Mouse (Mus musculus): Measurements from ENCODE around the gene Dock2. TPM values are rescaled to one million over a fixed set of nuclear protein-coding genes. Genes with fewer than 3 reads are reported as not detected.
A peak's percentile ranks its signal among the peaks of the same experiment; 100 is the strongest.
"Not testable (repeated sequence)": the region's sequence is repeated elsewhere in the genome, so short reads cannot be mapped to it uniquely, and the experiment has no call there.

Gene Dock2
- polyA plus RNA-seq, 1 experiment from 2014 or later, result 0.68 TPM

GRCm38 (mm10) chr11:34239691-34240090, 544.0 kb downstream of the Dock2 start:
- WGBS, result 87% methylated on average over 2 of the region's 2 CpGs
- Histone ChIP-seq H3K4me3 (no peak overlapping the region), H3K9ac (no peak overlapping the region), H3K9me3 (no peaks in the 10 kb centered on the region), H3K27ac (no peak overlapping the region), H3K36me3 (replicated peaks) (no peaks in the 10 kb centered on the region), H3K27me3 (replicated peaks) (no peaks in the 10 kb centered on the region), H3K4me1 (no peaks in the 10 kb centered on the region), H3K4me2 (no peak overlapping the region)
- ATAC-seq (replicated peaks), result no peak

DNA sequence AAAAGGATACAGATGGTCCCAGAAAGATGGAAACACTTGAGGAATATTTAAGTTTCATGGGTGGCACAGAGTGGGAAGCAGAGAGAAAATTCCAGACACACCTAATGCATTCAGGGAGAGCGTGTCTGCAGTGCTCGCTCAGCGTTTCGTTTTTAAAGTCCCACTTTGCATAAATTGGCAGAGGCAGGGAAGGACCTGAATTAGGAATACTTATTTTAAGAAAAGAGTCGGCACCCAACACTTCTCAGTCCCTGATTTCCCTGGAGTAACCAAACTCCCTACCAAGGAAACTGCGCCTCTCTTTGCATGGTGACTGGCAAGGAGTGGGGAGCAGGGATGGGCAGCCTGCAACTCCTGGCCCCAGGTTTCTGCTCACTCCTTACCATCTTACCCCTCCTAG, 546.8 kb downstream of the Dock2 start:
- no peak overlapping the region for H3K27ac ChIP-seq
- H3K4me2 ChIP-seq, result no peak overlapping the region
- no peaks in the 10 kb centered on the region for H3K36me3 ChIP-seq (replicated peaks)
- WGBS, result 83% methylated on average over 6 of the region's 6 CpGs
- no peak overlapping the region for H3K4me3 ChIP-seq
- H3K27me3 ChIP-seq (replicated peaks), result no peaks in the 10 kb centered on the region
- ATAC-seq (replicated peaks), result no peak
- no peaks in the 10 kb centered on the region for H3K9me3 ChIP-seq
- H3K4me1 ChIP-seq, result no peaks in the 10 kb centered on the region
- no peak overlapping the region for H3K9ac ChIP-seq

DNA sequence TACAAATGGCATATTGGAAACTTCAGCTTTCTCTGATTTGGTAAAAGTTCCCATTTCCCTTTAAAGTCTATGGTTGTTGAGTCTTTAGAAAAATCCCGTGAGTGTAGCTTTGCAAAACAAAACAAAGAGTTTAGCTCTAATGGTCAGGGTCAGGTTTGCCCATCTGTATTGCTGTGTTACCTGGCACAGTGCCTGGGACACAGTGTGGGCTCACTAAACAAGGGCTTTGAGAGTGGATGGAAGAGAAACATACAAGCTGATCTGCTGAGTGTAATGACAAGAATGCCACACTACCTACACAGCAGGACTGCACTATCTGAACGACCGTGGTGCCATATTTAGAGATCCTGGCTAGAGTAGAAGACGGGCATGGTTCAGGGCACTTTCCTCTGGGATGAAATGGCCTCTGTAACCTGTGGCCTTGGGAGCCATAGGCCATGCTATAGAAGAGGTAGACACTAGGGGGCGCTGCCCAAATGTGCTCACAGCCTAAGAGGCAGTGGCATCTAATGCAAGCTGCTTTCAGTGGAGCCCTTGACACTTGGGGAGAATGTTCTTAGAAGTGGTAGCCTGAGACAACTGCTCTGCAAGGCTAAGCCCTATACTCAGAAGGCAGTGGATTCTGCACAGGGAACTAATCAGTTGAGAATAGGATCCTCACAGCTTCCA, 547.5 kb downstream of the Dock2 start:
- H3K27me3 ChIP-seq (replicated peaks), result no peaks in the 10 kb centered on the region
- no peaks in the 10 kb centered on the region for H3K4me1 ChIP-seq
- no peak for ATAC-seq (replicated peaks)
- no peak overlapping the region for H3K4me3 ChIP-seq
- no peak overlapping the region for H3K9ac ChIP-seq
- no peak overlapping the region for H3K27ac ChIP-seq
- H3K36me3 ChIP-seq (replicated peaks), result no peaks in the 10 kb centered on the region
- H3K9me3 ChIP-seq, result no peaks in the 10 kb centered on the region
- H3K4me2 ChIP-seq, result no peak overlapping the region
- 43% methylated on average over 5 of the region's 5 CpGs for WGBS

GRCm38 (mm10) chr11:34228758-34229364, 554.8 kb downstream of the Dock2 start:
- no peaks in the 10 kb centered on the region for H3K9me3 ChIP-seq
- no peak overlapping the region for H3K27ac ChIP-seq
- no peak overlapping the region for H3K4me3 ChIP-seq
- no peaks in the 10 kb centered on the region for H3K27me3 ChIP-seq (replicated peaks)
- H3K4me2 ChIP-seq, result no peak overlapping the region
- ATAC-seq (replicated peaks), result peak; percentile 75
- no peaks in the 10 kb centered on the region for H3K36me3 ChIP-seq (replicated peaks)
- no peak overlapping the region for H3K9ac ChIP-seq
- no peaks in the 10 kb centered on the region for H3K4me1 ChIP-seq
- WGBS, result 43% methylated on average over 6 of the region's 6 CpGs

DNA sequence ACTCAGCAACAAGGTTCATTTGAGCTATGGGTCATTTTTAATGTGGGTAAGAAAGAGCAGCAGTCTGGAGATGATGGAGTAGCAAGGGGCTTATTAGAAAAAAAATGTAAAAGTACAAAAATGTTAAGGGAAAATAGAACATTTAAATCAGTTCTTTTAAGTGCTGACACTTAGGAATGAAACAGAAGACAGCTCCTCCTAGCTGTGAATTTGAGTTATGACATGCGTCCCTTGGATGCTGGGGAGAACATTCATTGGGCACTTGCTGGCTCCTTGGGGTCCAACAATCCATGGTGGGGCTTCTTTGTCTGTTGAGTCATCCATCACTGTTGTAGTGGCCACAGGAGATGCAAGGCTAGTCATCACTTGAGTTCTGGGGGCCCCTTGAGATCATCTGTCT, 556.5 kb downstream of the Dock2 start:
- no peak for ATAC-seq (replicated peaks)
- Histone ChIP-seq H3K9ac (no peak overlapping the region), H3K4me2 (no peak overlapping the region), H3K4me1 (no peaks in the 10 kb centered on the region), H3K27ac (no peak overlapping the region), H3K9me3 (no peaks in the 10 kb centered on the region), H3K27me3 (replicated peaks) (no peaks in the 10 kb centered on the region), H3K36me3 (replicated peaks) (no peaks in the 10 kb centered on the region), H3K4me3 (no peak overlapping the region)
- 62% methylated on average over 1 of the region's 1 CpGs for WGBS

- H3K9ac ChIP-seq; ATAC-seq (replicated peaks); H3K36me3 ChIP-seq (replicated peaks); H3K4me3 ChIP-seq; H3K27me3 ChIP-seq (replicated peaks); H3K9me3 ChIP-seq; H3K4me1 ChIP-seq; H3K27ac ChIP-seq; H3K4me2 ChIP-seq: not testable (repeated sequence)
- WGBS, result 85% methylated on average over 4 of the region's 4 CpGs
These were observed 563.1 kb downstream of the Dock2 start for GRCm38 (mm10) chr11:34220596-34220995.

DNA sequence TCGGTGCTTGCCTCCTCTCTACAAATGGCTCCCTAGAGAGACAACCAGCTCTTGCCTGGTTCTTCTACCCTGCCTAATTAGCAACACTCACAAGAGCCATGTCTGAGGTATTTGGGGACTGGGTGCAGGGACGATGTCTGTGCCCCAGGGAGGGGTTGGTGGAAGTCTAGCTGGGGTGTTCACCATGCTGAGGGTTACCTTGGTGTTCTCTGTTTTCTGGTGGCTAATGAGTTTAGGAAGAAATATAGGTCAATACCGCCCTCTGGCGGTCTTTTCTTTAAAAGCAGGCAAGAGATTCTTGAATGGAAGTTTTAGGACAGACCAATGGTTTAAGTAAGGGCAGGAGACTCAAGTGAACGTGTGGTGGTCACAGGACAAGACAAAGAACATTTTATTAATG, 570.8 kb downstream of the Dock2 start:
- H3K4me3 ChIP-seq, result no peak overlapping the region
- no peak overlapping the region for H3K4me2 ChIP-seq
- no peak overlapping the region for H3K9ac ChIP-seq
- peak; percentile 50; the same call in 1 of the 2 replicates for ATAC-seq (replicated peaks)
- no peak overlapping the region for H3K27ac ChIP-seq
- H3K36me3 ChIP-seq (replicated peaks), result no peaks in the 10 kb centered on the region
- H3K9me3 ChIP-seq, result no peaks in the 10 kb centered on the region
- WGBS, result 15% methylated on average over 5 of the region's 5 CpGs
- H3K27me3 ChIP-seq (replicated peaks), result no peaks in the 10 kb centered on the region
- H3K4me1 ChIP-seq, result no peaks in the 10 kb centered on the region

DNA sequence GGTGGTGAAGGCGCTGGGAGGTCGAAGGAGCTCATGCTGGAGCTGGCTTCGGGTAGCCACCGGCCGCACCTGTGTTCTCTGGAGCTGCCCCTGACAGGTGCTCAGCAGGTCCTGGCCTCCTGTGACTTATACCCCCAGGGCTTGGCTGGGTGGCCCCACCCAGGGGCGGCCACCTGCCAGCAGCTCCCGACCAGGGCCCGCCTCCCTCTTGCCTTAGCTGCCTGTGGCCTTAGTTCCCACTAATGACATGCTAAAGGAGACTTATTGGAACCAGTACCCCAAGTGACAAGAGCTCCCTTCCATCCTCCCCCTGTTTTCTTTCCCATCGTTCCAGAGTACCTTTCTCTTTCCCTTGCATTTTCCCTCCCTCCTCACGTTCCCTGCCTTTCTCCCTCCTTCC, 575.7 kb downstream of the Dock2 start, which contains the start of gene Foxi1:
TSS of gene Foxi1 (minus strand) at position 101 of the 400 bp plus-strand sequence.
- no peak within 1 kb of the TSS for H3K27ac ChIP-seq
- ATAC-seq (replicated peaks), result no peak
- no peaks in the 10 kb centered on the region for H3K27me3 ChIP-seq (replicated peaks)
- WGBS, result 79% methylated on average over 10 of the region's 10 CpGs
- no peaks in the 10 kb centered on the region for H3K36me3 ChIP-seq (replicated peaks)
- H3K9me3 ChIP-seq, result no peaks in the 10 kb centered on the region
- no peaks in the 10 kb centered on the region for H3K4me1 ChIP-seq
- H3K4me3 ChIP-seq, result no peak within 1 kb of the TSS
- H3K9ac ChIP-seq, result no peak within 1 kb of the TSS
- H3K4me2 ChIP-seq, result no peak within 1 kb of the TSS

- H3K9ac ChIP-seq, result no peak overlapping the region
- no peak for ATAC-seq (replicated peaks)
- no peaks in the 10 kb centered on the region for H3K36me3 ChIP-seq (replicated peaks)
These were observed 580.9 kb downstream of the Dock2 start for GRCm38 (mm10) chr11:34202769-34203168.

DNA sequence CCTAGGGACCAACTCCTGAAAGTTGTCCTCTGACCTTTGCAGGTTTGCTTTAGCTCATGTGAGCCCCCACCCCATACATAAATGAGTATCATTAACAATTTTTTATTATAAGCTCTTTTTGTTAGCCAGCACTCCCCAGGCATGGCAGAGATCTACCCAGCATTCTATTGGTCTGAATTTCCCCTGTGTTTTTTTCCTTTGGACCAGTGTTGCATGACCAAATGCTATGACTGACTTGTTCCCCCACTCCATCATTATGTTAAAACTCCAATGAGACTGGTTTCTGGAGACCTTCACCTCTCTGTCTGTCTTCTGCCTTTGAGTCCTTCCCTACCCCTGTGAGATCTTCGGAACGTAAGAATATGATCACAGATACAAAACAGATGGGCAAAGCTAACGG, 588.5 kb downstream of the Dock2 start:
- WGBS, result 87% methylated on average over 3 of the region's 3 CpGs
- Histone ChIP-seq H3K9me3 (no peaks in the 10 kb centered on the region), H3K27me3 (replicated peaks) (no peaks in the 10 kb centered on the region), H3K27ac (no peak overlapping the region), H3K36me3 (replicated peaks) (no peaks in the 10 kb centered on the region), H3K4me3 (no peak overlapping the region), H3K4me1 (no peaks in the 10 kb centered on the region), H3K4me2 (no peak overlapping the region), H3K9ac (no peak overlapping the region)
- ATAC-seq (replicated peaks), result no peak

More at GRCm38 (mm10) chr11:34202769-34203168, 580.9 kb downstream of the Dock2 start:
- no peaks in the 10 kb centered on the region for H3K27me3 ChIP-seq (replicated peaks)
- no peaks in the 10 kb centered on the region for H3K9me3 ChIP-seq
- H3K4me2 ChIP-seq, result no peak overlapping the region
- no peak overlapping the region for H3K4me3 ChIP-seq
- WGBS, result 54% methylated on average over 1 of the region's 1 CpGs
- no peaks in the 10 kb centered on the region for H3K4me1 ChIP-seq
- H3K27ac ChIP-seq, result no peak overlapping the region

DNA sequence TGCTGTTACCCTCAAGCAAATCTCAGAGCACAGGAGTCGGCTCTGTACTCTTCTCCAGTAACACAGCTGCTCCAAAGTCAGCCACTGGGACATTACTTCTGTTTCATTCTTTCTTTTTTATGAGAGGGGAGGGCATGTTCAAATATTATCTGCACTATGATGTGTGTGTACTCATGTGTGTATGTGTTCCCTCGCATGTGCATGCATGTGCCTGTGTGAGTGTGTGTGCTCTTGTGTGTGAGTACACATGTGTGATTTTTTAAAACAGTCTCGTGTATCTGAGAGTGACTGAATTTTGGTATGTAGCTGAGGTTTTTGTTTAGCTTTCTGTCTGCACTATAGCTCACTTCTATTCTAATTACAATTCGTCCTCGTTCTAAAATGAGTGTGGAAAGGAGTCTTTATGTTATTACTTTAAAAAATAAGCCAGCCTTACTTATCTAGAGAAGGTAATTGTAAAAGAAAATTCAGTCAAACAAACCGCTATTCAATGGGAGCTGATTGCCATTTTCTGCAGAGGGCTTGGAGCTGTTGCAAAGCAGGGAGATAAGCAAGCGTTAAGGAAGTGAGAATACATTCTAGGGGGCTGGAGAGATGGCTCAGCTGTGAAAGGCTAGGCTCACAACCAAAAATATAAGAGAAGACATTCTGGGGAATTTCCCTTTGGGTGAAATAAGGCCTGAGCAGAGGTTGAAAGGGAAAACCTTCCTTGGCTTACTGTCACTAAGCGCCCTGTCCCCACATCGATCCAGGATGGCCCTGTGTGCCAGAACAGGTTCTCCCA, 589.3 kb downstream of the Dock2 start:
- no peaks in the 10 kb centered on the region for H3K36me3 ChIP-seq (replicated peaks)
- no peak overlapping the region for H3K9ac ChIP-seq
- no peak overlapping the region for H3K27ac ChIP-seq
- ATAC-seq (replicated peaks), result no peak
- no peak overlapping the region for H3K4me3 ChIP-seq
- no peaks in the 10 kb centered on the region for H3K9me3 ChIP-seq
- H3K4me1 ChIP-seq, result no peaks in the 10 kb centered on the region
- H3K27me3 ChIP-seq (replicated peaks), result no peaks in the 10 kb centered on the region
- 72% methylated on average over 9 of the region's 9 CpGs for WGBS
- no peak overlapping the region for H3K4me2 ChIP-seq

DNA sequence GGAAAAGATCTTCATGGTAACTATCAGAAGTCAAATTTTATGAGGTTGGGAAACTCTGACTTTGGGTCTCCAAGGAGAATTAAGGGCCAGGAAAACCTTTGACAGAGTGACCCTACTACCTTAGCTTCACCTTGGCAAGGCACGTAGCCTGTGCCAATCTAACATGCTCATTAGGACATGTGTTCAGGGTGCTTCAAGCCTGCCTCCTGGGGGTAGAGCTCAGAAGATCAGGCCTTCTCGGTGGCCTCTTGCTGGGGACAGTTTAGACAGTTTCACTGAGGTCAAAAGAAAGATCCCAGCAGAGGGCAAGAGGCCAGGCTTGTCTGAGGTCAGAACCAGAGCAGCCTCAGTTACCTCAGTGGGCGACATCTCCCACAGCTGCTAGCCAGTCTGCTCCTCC, 590.0 kb downstream of the Dock2 start:
- Histone ChIP-seq H3K27me3 (replicated peaks) (no peaks in the 10 kb centered on the region), H3K9me3 (no peaks in the 10 kb centered on the region), H3K27ac (no peak overlapping the region), H3K4me3 (no peak overlapping the region), H3K36me3 (replicated peaks) (no peaks in the 10 kb centered on the region), H3K4me1 (no peaks in the 10 kb centered on the region), H3K9ac (no peak overlapping the region), H3K4me2 (no peak overlapping the region)
- no peak for ATAC-seq (replicated peaks)
- WGBS, result 63% methylated on average over 3 of the region's 3 CpGs

Measured in midbrain, embryonic 15.5 days (tissue).